Mouse (Mus musculus): ENCODE results near the gene Tbc1d2b. TPM values are rescaled to one million over a fixed set of nuclear protein-coding genes. Genes with fewer than 3 reads are reported as not detected.

Tbc1d2b gene
- polyA plus RNA-seq, 1 experiment from 2014 or later = 4.3 TPM

DNA sequence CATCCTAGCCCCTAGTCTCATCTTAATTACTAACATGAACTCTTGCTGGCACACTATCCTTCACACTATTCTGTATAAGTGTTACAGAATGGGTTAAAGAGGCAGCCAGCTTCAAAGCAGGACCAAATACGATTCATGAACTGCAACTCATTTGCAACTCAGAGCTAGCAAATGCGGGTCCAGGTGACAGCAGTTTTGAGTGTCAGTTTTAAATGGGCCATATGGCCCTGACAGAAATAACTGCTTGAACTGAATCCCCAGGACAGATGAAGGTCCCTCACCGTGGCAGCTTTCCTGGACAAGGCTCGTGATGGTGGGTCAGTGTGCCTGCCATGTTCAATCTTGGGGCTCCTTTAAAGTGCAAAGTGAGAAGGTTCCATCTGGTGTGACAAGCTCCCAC, 100.6 kb downstream of the Tbc1d2b start:
- peak; percentile 70 for ATAC-seq
- Histone ChIP-seq H3K27ac (ENCODE audit: low read depth, low read length) (no peak overlapping the region), H3K4me2 (ENCODE audit: low read length) (no peak overlapping the region), H3K27me3 (replicated peaks; ENCODE audit: control insufficient read depth, insufficient read depth, low read length) (no peaks in the 10 kb centered on the region), H3K36me3 (ENCODE audit: control insufficient read depth, insufficient read depth, low read length) (peaks cover 37% of the 10 kb centered on the region), H3K4me3 (ENCODE audit: low read depth, low read length) (no peak overlapping the region), H3K9ac (ENCODE audit: low read length) (no peak overlapping the region), H3K9me3 (replicated peaks; ENCODE audit: control insufficient read depth, low read length) (no peaks in the 10 kb centered on the region), H3K4me1 (ENCODE audit: control insufficient read depth, insufficient read depth, low read length) (no peaks in the 10 kb centered on the region; the same call in 1 of the 2 replicates)
- 53% methylated on average over 4 of the region's 4 CpGs for WGBS
- DNase-seq (ENCODE audit: low spot score) = peak; percentile 56

DNA sequence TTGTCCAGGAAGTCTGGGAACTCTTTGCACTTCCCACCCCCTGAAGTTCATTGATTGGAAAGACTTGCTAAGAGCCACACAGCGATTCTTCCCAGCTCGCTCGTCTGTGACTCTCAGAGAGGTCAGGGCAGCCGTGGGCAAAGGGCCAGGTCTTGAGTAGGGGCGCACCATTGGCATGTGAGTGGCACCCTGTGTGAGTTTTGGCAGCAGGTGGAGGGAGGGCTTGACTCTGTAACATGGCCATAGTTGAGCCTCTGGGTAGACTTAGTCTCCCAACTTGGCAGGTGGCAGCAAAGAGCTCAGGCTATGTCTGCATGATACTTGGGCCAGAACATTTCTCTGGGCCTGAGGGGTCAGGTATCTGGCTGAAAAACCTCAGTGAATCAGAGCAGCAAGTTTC, 104.0 kb downstream of the Tbc1d2b start:
- Histone ChIP-seq H3K9me3 (replicated peaks; ENCODE audit: control insufficient read depth, low read length) (no peaks in the 10 kb centered on the region), H3K9ac (ENCODE audit: low read length) (no peak overlapping the region), H3K4me2 (ENCODE audit: low read length) (no peak overlapping the region), H3K4me3 (ENCODE audit: low read depth, low read length) (no peak overlapping the region), H3K36me3 (ENCODE audit: control insufficient read depth, insufficient read depth, low read length) (peaks cover 4% of the 10 kb centered on the region; the same call in 1 of the 2 replicates), H3K4me1 (ENCODE audit: control insufficient read depth, insufficient read depth, low read length) (peaks cover 3% of the 10 kb centered on the region; the same call in 1 of the 2 replicates), H3K27ac (ENCODE audit: low read depth, low read length) (no peak overlapping the region), H3K27me3 (replicated peaks; ENCODE audit: control insufficient read depth, insufficient read depth, low read length) (no peaks in the 10 kb centered on the region)
- no peak for DNase-seq (ENCODE audit: low spot score)
- WGBS = 76% methylated on average over 5 of the region's 5 CpGs
- no peak for ATAC-seq

DNA sequence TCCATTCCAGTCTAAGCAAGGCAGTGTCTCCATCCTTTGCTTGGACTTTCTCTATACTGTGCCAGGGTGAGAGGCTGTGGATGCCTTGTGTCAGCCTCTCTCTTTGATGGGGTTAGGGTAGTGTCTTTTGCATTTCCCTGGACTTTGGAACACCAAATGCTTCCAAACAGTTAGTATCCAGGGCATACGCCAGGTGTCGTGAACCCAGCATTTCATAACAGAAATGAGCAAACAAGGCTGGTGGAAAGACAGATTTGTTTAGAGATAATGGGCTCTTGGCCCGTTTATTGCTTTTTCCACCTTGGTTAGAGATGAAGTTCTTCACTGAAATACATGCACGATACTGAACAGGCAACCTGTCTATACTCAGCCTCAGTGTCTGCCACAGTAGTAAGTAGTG, 105.0 kb downstream of the Tbc1d2b start:
- H3K27me3 ChIP-seq (replicated peaks; ENCODE audit: control insufficient read depth, insufficient read depth, low read length) = no peaks in the 10 kb centered on the region
- H3K4me3 ChIP-seq (ENCODE audit: low read depth, low read length) = no peak overlapping the region
- H3K27ac ChIP-seq (ENCODE audit: low read depth, low read length) = no peak overlapping the region
- peaks cover 3% of the 10 kb centered on the region; the same call in 1 of the 2 replicates for H3K4me1 ChIP-seq (ENCODE audit: control insufficient read depth, insufficient read depth, low read length)
- WGBS = 94% methylated on average over 4 of the region's 4 CpGs
- H3K36me3 ChIP-seq (ENCODE audit: control insufficient read depth, insufficient read depth, low read length) = no peaks in the 10 kb centered on the region
- DNase-seq (ENCODE audit: low spot score) (no peak), ATAC-seq (no peak)
- no peak overlapping the region for H3K9ac ChIP-seq (ENCODE audit: low read length)
- no peaks in the 10 kb centered on the region for H3K9me3 ChIP-seq (replicated peaks; ENCODE audit: control insufficient read depth, low read length)
- H3K4me2 ChIP-seq (ENCODE audit: low read length) = no peak overlapping the region

DNA sequence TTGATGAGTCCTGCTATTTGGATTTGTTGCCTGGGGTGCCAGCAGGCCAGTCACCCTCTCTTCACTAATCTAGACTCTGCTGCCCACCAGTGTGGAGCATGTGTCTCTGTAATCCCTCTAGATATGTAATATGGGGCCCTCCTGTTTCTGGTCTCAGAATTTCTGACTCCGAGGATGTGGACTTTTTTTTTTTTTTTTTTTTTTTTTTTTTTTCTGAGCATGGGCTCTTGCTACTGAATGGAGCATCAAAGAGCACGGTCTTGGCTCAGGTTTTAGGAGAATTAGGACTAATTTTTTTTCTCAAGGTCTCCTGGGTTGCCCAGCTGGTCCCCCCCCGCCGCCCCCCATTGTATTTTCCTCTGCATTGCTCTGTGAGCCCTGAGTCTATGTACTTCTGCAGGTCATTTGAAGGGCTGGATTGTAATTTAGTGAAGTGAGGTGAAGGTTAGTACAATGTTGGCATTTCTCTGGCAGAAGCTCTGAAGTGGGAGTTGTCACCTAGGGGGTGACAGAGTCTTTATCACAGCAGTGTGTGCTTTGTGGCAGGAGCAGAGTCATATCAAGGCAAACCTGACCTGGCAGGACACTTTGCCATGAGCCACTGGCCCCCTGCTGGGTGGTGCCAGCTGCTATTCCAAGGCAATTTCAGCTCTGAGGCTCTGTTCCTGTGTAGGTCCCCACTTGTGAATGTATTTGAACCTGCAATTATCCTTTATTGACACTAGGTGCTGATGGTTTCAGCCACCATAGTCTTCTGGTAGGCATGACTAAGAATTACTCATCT, 105.7 kb downstream of the Tbc1d2b start:
- Histone ChIP-seq H3K4me2 (ENCODE audit: low read length) (peak overlapping the region; percentile 87), H3K9me3 (replicated peaks; ENCODE audit: control insufficient read depth, low read length) (peaks cover under 1% of the 10 kb centered on the region; the same call in 1 of the 2 replicates), H3K36me3 (ENCODE audit: control insufficient read depth, insufficient read depth, low read length) (no peaks in the 10 kb centered on the region), H3K4me1 (ENCODE audit: control insufficient read depth, insufficient read depth, low read length) (peaks cover 3% of the 10 kb centered on the region; the same call in 1 of the 2 replicates), H3K4me3 (ENCODE audit: low read depth, low read length) (peak overlapping the region; percentile 81; the same call in 1 of the 2 replicates), H3K27ac (ENCODE audit: low read depth, low read length) (no peak overlapping the region), H3K9ac (ENCODE audit: low read length) (no peak overlapping the region), H3K27me3 (replicated peaks; ENCODE audit: control insufficient read depth, insufficient read depth, low read length) (no peaks in the 10 kb centered on the region)
- WGBS = 54% methylated on average over 4 of the region's 4 CpGs
- DNase-seq (ENCODE audit: low spot score) (no peak), ATAC-seq (no peak)

DNA sequence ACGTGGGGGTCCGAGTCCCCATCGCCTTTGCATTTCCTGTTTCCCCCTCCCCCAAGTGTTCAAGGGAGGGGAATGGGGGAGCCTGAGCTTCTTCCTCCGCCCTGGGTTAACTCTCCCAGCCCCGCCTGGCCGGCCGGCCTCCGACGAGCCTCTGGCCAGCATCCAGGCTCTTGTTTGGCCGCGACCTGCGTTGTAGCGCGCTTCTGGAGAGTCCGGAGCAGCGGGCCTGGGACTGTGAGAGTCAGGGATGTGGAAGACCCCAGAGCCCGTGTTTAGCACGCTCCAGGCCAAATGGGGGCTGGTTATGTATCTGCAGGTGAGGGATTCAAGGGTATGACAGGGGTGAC, 106.9 kb downstream of the Tbc1d2b start:
- Histone ChIP-seq H3K9me3 (replicated peaks; ENCODE audit: control insufficient read depth, low read length) (peaks cover 4% of the 10 kb centered on the region; the same call in 1 of the 2 replicates), H3K4me3 (ENCODE audit: low read depth, low read length) (peak overlapping the region; percentile 81), H3K27ac (ENCODE audit: low read depth, low read length) (peak overlapping the region; percentile 81; the same call in 1 of the 2 replicates), H3K27me3 (replicated peaks; ENCODE audit: control insufficient read depth, insufficient read depth, low read length) (no peaks in the 10 kb centered on the region), H3K4me2 (ENCODE audit: low read length) (peak overlapping the region; percentile 87), H3K9ac (ENCODE audit: low read length) (peak overlapping the region; percentile 94), H3K4me1 (ENCODE audit: control insufficient read depth, insufficient read depth, low read length) (peaks cover 3% of the 10 kb centered on the region; the same call in 1 of the 2 replicates), H3K36me3 (ENCODE audit: control insufficient read depth, insufficient read depth, low read length) (no peaks in the 10 kb centered on the region)
- DNase-seq (ENCODE audit: low spot score) (peak; percentile 56), ATAC-seq (peak; percentile 50)
- WGBS = 1% methylated on average over 18 of the region's 18 CpGs

DNA sequence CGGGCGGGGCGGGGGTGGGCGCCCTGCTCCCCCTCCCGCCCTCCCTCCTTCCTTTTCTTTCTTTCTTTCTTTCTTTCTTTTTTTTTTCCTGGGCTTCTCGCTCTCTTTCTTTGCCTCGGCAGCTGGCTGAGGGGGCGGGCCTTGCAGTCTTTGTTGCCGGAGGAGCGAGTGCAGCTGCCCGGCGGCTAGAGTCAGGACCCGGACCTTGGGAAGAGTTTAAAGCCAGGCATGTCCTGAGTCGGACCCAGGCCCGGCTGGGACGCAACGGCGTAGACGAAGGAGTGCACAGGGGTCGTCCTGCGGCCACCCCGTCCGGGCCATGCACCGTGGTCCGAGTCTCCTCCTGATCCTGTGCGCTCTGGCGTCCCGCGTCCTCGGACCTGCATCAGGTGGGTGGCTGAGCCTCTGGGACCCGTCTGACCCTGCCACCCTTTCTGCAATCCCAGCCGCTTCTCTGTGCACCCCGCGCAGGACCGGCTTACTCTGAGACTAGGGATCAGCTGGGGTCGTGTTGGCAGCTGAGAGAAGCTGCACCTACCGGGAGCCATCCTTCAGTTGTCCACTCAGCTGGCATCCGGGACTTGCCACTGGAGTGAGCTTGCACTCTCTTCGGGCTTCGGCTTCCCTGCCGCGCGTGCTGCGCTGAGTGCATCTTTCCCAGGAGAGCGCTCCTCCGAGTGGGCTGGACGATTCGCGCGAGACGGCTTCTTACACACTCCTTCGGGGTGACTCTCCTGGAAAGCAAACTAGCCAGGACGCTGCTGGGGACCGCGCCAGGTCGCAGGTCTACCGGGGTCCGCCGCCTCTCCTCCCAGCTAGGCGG, 107.5 kb downstream of the Tbc1d2b start, which contains the start of gene Adamts7:
Gene Adamts7 (plus strand): TSS at position 144 of the 823 bp plus-strand sequence.
- peak within 1 kb of the TSS; percentile 81 for H3K4me3 ChIP-seq (ENCODE audit: low read depth, low read length)
- under 1% methylated on average over 58 of the region's 60 CpGs for WGBS
- H3K27me3 ChIP-seq (replicated peaks; ENCODE audit: control insufficient read depth, insufficient read depth, low read length) = no peaks in the 10 kb centered on the region
- peaks cover 4% of the 10 kb centered on the region; the same call in 1 of the 2 replicates for H3K9me3 ChIP-seq (replicated peaks; ENCODE audit: control insufficient read depth, low read length)
- peak within 1 kb of the TSS; percentile 94 for H3K9ac ChIP-seq (ENCODE audit: low read length)
- ATAC-seq = peak; percentile 77
- peaks cover 3% of the 10 kb centered on the region; the same call in 1 of the 2 replicates for H3K4me1 ChIP-seq (ENCODE audit: control insufficient read depth, insufficient read depth, low read length)
- H3K4me2 ChIP-seq (ENCODE audit: low read length) = peak within 1 kb of the TSS; percentile 87
- peak within 1 kb of the TSS; percentile 81 for H3K27ac ChIP-seq (ENCODE audit: low read depth, low read length)
- DNase-seq (ENCODE audit: low spot score) = peak; percentile 75
- H3K36me3 ChIP-seq (ENCODE audit: control insufficient read depth, insufficient read depth, low read length) = no peaks in the 10 kb centered on the region

DNA sequence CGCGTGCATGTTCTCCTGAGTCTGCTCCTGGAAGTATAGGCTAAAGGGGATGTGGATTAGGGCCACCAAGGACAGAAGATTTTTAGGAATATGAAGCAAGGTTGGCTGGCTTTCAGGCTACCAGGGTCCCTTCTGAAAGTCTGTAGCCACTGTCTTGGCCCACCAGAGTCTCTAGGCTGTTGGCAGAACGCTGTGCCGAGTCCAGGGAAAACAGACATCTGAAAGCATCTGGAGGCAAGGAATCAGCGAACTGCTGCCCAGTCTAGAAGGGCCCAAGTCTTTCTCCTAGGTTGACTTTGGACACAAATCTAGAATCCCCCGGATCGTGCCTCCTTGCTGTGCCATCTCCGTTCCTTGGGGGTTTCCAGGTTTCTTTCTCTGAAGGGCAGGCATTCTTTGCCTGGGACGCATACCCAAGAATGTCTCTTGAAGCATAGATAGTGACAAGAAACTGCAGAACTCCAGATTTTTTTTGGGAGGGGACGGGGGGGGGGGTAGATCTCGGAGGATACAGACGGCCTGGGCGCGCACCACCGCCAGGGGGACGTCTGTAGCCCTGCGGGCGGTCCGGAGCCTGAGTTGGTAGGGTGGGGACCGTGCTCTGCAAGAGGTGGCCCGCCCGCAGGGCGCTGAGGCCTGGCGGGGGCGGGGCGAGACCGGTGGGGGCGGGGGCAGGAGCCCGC, 108.2 kb downstream of the Tbc1d2b start:
- DNase-seq (ENCODE audit: low spot score) = peak; percentile 73
- WGBS = 9% methylated on average over 28 of the region's 29 CpGs
- Histone ChIP-seq H3K4me3 (ENCODE audit: low read depth, low read length) (peak overlapping the region; percentile 81), H3K36me3 (ENCODE audit: control insufficient read depth, insufficient read depth, low read length) (no peaks in the 10 kb centered on the region), H3K9ac (ENCODE audit: low read length) (peak overlapping the region; percentile 94), H3K9me3 (replicated peaks; ENCODE audit: control insufficient read depth, low read length) (peaks cover 4% of the 10 kb centered on the region; the same call in 1 of the 2 replicates), H3K27ac (ENCODE audit: low read depth, low read length) (peak overlapping the region; percentile 81; the same call in 1 of the 2 replicates), H3K27me3 (replicated peaks; ENCODE audit: control insufficient read depth, insufficient read depth, low read length) (no peaks in the 10 kb centered on the region), H3K4me2 (ENCODE audit: low read length) (peak overlapping the region; percentile 87), H3K4me1 (ENCODE audit: control insufficient read depth, insufficient read depth, low read length) (peaks cover 3% of the 10 kb centered on the region; the same call in 1 of the 2 replicates)
- peak; percentile 83 for ATAC-seq
